Mouse (Mus musculus) spleen, adult 2 months (tissue): ENCODE measurements at regions not wholly inside any gene's neighbourhood (a gene's known extent, or its start where the extent isn't known, plus 50 kb on each side); places are given as distances from the start of the nearest gene placed in this dataset.

ENCODE experiments used
- DNase-seq, 2 experiments: peaks; one replicate each; pipeline versions ENCODE4 v3.0.0 to v3.0.0-alpha.2; 2012 to 2021; ENCODE audit warnings: low spot score in 2 of 2, low read depth in 1 of 2
- H3K27ac ChIP-seq: fragments of 200-500 bp; 2 replicates; pipeline ENCODE4 v1.5.1; 2012; ENCODE audit warnings: low read length, inconsistent platforms; ENCODE audit not compliant: insufficient read depth
- H3K27me3 ChIP-seq: fragments of 200-500 bp; 2 replicates; pipeline ENCODE4 v1.6.1; 2012; ENCODE audit warnings: mild to moderate bottlenecking, moderate library complexity, low read length, inconsistent platforms; ENCODE audit not compliant: control insufficient read depth, insufficient read depth
- H3K36me3 ChIP-seq: fragments of 200-500 bp; 2 replicates; pipeline ENCODE4 v1.6.1; 2012; ENCODE audit warnings: mild to moderate bottlenecking, low read length, inconsistent platforms; ENCODE audit not compliant: control insufficient read depth, insufficient read depth
- H3K4me1 ChIP-seq: fragments of 200-500 bp; 2 replicates; pipeline ENCODE4 v1.6.1; 2011; ENCODE audit warnings: inconsistent platforms; ENCODE audit not compliant: control insufficient read depth, insufficient read depth, insufficient read length
- H3K4me3 ChIP-seq: fragments of 200-500 bp; 2 replicates; pipeline ENCODE4 v1.5.1; 2011; ENCODE audit warnings: mild to moderate bottlenecking, inconsistent platforms; ENCODE audit not compliant: insufficient read depth, insufficient read length; ENCODE audit errors: extremely low read depth
- CTCF ChIP-seq: fragments of 200-500 bp; IDR thresholded peaks from 2 replicates; pipeline ENCODE4 v1.5.1; 2011; ENCODE audit warnings: mild to moderate bottlenecking, inconsistent platforms; ENCODE audit not compliant: insufficient read depth, insufficient read length, insufficient replicate concordance; ENCODE audit errors: extremely low read depth
- POLR2A ChIP-seq: fragments of 200-500 bp; IDR thresholded peaks from 2 replicates; pipeline ENCODE4 v1.6.1; 2011; ENCODE audit warnings: low read depth, low read length, inconsistent platforms
- WGBS: fragments of 180-500 bp; shearing (Covaris S2); methylation state at CpG from one replicate; pipeline ENCODE4 v1.1.7; 2018; 5-methylcytosine and 5-hydroxymethylcytosine counted together

DNA sequence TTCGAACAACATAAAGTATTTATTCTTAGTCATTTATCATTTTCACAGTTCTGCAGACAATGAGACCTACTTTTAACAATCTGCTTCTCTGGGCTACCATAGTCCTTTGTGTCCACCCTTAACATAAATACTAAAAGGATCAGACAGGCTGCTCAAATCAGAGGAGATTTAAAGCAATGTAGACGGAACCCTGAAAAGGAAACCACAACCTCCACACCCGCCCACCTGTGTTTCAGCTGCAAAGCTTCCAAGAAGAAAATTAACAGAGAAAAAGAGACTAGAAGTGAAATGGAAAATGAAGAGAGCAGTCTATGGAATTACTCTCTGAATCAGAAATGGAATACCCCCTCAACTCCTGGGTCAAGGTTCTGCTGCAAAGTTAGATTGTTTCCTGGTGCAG lies 2678.7 kb upstream of the Gm7489 start:
- Histone ChIP-seq H3K27ac (no peak overlapping the region), H3K4me3 (no peak overlapping the region), H3K27me3 (no peaks in the 10 kb centered on the region), H3K4me1 (no peaks in the 10 kb centered on the region), H3K36me3 (no peaks in the 10 kb centered on the region)
- TF ChIP-seq CTCF, result no peak
- no peak for TF ChIP-seq POLR2A
- no peak for DNase-seq
- 35% methylated on average over 3 of the region's 3 CpGs for WGBS

DNA sequence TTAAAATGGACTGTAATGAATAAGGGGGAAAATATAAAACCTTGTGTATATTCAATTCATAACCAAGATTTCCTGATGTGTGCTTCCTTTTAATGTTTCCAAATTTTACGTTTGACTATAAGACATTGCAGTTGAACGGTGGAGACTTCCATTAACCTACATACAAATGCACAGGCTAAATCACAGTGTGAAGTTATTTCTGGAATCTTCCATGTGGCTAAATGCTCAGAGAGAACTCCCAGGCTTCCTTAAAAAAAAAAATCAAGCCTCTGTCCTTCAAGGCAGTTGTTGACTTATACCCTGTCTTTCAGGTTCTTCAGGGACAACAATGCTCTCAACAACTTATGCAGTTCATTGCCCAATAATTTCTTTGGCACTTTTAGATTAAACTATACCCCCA lies 2677.9 kb upstream of the Gm7489 start:
- H3K27ac ChIP-seq, result no peak overlapping the region
- 74% methylated on average over 2 of the region's 2 CpGs for whole genome bisulfite sequencing
- H3K36me3 ChIP-seq, result no peaks in the 10 kb centered on the region
- TF ChIP-seq POLR2A (no peak), CTCF (no peak)
- H3K4me3 ChIP-seq, result no peak overlapping the region
- no peaks in the 10 kb centered on the region for H3K27me3 ChIP-seq
- H3K4me1 ChIP-seq, result no peaks in the 10 kb centered on the region
- no peak for DNase-seq

DNA sequence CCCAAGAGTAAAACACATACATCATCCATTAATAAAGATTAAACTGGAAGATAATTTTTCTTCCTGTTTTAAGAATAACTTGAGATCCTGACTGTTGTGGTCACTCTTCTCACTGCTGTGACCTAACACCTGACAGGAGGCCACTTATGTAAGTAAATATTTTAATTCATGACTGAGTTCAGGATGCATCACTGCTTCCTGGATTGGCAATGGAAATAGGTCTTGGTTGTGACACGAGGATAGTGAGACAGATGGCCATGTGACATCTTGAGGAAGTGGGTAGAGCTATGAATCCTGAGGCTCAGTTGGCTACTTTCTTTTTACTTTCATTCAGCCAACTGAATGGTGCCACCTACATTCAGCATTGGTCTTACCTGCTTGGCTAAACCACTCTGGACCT lies 2649.8 kb upstream of the Gm7489 start:
- WGBS, result 22% methylated on average over 1 of the region's 1 CpGs
- Histone ChIP-seq H3K27ac (no peak overlapping the region), H3K4me1 (no peaks in the 10 kb centered on the region), H3K4me3 (no peak overlapping the region), H3K36me3 (no peaks in the 10 kb centered on the region), H3K27me3 (no peaks in the 10 kb centered on the region)
- DNase-seq, result no peak
- TF ChIP-seq POLR2A (no peak), CTCF (no peak)

DNA sequence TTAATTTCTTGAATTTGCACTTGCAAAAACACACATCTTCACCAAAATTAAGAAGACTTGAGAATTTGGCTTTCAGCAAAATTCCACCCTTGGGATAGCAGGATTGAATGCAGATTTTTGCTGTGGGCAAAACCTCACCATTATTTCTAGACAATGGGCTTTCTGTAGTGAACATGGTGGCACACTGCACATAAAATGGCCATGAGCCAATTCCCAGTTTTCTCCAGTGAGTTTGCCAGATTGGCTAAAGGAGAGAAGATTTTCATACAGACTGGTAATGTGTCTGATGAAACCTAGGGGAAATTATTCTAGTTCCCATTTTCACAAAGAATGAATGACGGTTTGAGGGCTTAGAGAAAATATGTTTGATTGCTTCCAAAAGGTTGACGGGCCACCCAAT lies 2640.1 kb upstream of the Gm7489 start:
- H3K36me3 ChIP-seq, result no peaks in the 10 kb centered on the region
- WGBS, result 90% methylated on average over 2 of the region's 2 CpGs
- H3K27me3 ChIP-seq, result no peaks in the 10 kb centered on the region
- no peaks in the 10 kb centered on the region for H3K4me1 ChIP-seq
- no peak overlapping the region for H3K27ac ChIP-seq
- no peak for TF ChIP-seq CTCF
- TF ChIP-seq POLR2A, result no peak
- DNase-seq, result no peak
- no peak overlapping the region for H3K4me3 ChIP-seq

DNA sequence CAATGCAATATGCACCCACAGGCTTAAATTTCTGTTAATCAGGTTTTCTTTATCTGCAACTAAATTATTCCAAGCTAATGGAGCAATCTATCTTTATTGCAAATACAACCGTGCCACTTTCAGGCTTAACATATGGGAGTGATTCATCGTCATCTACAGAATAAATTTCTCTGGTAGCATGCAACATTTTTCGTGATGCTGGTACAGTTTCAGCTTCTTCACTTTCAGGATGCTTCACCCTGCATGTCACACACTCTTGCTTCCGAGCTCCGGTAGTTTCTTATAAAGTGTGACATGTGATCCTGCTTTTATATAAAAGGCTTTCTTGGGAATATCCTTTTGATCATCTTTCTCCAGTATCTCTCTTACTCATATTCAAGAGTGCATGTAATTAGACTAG lies 2637.4 kb upstream of the Gm7489 start:
- Histone ChIP-seq H3K4me3 (no peak overlapping the region), H3K36me3 (no peaks in the 10 kb centered on the region), H3K27me3 (no peaks in the 10 kb centered on the region), H3K27ac (no peak overlapping the region), H3K4me1 (no peaks in the 10 kb centered on the region)
- WGBS, result 92% methylated on average over 5 of the region's 5 CpGs
- no peak for DNase-seq
- TF ChIP-seq CTCF (no peak), POLR2A (no peak)

DNA sequence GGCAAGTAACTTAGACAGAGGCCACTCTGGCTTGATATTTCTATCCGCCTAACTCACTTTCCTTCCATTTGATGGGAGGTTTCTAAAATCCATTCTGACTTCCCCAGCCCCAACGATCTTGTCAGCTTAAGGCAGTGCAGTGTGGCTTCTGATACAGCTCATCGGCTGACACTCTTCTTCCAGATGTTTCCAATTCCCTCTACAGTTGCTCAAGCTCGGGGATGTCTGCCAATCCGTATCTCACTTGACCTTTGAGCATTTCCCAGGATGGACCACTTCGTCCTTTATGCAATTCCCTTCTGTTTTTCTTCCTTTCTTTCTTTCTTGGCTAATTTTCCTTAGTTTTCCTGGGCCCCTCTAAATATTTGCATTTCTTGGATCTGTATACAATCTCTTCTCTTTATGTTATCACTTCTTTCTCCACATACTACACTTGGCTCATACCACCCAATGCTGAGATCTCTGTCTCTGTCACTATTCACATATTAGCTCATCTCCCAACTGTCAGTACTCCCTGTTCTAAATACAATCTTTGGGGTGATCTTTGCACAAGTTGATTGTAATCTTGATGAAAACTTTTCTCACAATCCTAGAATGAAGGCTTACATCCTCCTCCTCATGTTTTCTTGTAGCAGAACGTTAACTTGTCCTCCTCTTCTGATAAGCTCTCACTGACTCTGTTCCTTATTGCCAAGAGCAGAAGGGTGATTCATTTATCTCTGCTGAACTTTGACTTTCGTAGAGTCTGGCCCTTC lies 2636.5 kb upstream of the Gm7489 start:
- Histone ChIP-seq H3K4me3 (no peak overlapping the region), H3K4me1 (no peaks in the 10 kb centered on the region), H3K27ac (no peak overlapping the region), H3K36me3 (no peaks in the 10 kb centered on the region), H3K27me3 (no peaks in the 10 kb centered on the region)
- 84% methylated on average over 8 of the region's 8 CpGs for WGBS
- no peak for DNase-seq
- no peak for TF ChIP-seq POLR2A
- TF ChIP-seq CTCF, result no peak

DNA sequence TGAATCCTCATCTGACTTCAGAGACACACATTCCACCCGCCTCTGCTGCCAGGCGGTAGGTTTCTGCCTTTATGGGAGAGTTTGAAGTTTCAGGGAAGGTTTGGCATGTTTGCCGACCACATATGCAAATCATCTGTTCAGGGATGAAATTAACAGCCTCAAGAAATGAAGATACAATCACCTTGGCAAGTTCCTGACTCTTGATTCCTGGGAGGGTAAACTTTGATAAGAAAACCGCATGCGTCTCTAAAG lies 2636.0 kb upstream of the Gm7489 start:
- no peak for DNase-seq
- no peaks in the 10 kb centered on the region for H3K36me3 ChIP-seq
- no peak overlapping the region for H3K4me3 ChIP-seq
- H3K27ac ChIP-seq, result no peak overlapping the region
- TF ChIP-seq CTCF, result no peak
- no peak for TF ChIP-seq POLR2A
- no peaks in the 10 kb centered on the region for H3K4me1 ChIP-seq
- WGBS, result 90% methylated on average over 5 of the region's 5 CpGs
- no peaks in the 10 kb centered on the region for H3K27me3 ChIP-seq

DNA sequence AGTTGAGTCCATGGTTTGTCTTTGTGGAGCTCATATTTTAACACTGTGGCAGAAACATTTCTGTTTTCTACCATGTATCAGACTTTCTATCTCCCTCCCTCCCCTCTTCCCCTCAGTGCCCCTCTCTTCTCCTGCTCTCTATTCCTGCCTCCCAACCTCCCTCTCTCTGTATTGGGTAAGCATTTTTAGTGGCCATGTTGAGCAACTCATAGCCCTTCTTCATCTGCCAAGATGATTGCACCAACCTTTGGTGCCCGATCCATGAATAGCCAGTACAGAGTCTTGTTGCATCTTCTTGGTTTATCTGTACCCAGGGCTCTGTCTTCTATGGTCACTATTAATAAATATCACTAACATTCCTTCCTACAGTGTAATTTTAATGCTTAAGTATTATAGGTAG lies 2630.6 kb upstream of the Gm7489 start:
- Histone ChIP-seq H3K36me3 (no peaks in the 10 kb centered on the region), H3K27ac (no peak overlapping the region), H3K4me3 (no peak overlapping the region), H3K27me3 (no peaks in the 10 kb centered on the region), H3K4me1 (no peaks in the 10 kb centered on the region)
- no peak for TF ChIP-seq POLR2A
- TF ChIP-seq CTCF, result no peak
- WGBS, result 86% methylated on average over 1 of the region's 1 CpGs
- no peak for DNase-seq
